Mouse (Mus musculus) left cerebral cortex, adult 9 months (tissue): ENCODE measurements around the gene Gpatch2.

ENCODE experiments used
- DNase-seq, 2 experiments: peaks; one replicate each; pipeline ENCODE4 v3.0.0; 2022; ENCODE audit warnings: low spot score in 2 of 2

The Gpatch2 gene

DNA sequence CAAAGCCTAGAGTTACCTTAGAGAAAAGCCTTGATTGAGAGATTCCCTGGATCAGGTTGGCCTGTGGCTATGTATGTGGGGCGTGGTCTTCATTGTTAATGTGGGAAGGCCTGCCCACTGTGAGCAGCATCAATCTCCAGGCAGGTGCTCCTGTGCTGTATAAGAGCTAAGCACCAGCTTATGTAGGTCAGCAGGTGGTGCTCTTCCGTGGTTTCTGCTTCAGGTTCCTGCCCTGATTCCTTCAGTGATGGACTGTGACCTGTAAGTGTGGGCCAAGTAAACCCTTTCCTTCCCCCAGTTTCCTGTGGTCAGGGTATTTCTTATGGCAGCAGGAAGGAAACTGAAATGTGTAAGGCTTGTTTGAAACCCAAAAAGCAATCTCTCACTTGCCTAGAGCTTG lies 151.5 kb downstream of the Gpatch2 start:
- DNase-seq, result no peak

- DNase-seq, result no peak
Observed at GRCm38 (mm10) chr1:187369049-187369448, 153.7 kb downstream of the Gpatch2 start.

GRCm38 (mm10) chr1:187373506-187373905 lies 158.2 kb downstream of the Gpatch2 start:
- no peak for DNase-seq

DNA sequence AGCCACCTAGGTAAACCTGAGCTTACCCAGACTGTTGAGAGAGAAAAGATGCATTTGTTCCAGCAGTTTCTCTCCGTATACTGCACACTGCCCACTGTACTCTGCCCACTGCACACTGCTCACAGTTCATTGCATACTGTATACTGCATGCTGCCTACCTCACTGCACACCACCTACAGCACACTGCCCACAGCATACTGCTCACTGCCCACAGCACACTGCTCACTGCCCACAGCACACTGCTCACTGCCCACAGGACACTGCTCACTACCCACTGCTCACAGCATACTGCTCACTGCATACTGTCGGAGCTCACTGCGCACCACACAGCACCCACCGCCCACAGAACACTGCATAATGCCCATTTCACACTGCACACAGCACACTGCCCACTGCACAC lies 159.1 kb downstream of the Gpatch2 start:
- DNase-seq, result no peak

DNA sequence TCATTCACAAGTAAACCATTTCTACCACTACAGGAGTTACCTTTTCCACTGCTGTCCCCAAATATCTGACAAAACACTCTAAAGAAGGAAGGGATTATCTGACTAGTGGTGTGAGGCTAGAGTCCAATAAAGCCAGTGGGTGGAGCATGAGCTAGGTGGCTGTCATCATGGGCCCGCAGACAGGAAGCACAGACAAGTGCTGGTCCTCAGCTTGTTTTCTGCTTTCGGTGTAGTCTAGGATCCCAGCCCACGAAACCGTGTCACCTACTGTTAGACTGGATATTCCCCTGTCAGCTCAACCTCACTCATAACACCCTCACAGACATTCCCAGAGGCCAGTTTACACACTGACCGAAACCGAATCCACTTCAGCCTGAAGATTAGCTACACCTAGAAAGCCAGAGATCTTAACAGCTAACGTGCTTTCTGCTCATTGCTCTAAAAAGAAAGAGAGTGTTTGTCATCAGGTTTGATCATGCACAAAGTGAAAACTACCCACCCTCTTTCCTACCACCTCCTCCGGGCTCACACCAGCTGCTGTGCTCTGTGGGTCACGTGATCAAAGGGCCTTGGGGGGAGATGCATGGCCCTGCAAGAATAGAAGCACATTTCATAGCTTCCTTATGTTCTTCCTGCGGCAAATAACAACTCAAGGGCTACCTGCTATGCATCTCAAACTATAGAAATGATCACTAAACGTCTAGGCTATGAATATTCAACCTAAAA lies 161.8 kb downstream of the Gpatch2 start:
- DNase-seq, result no peak

DNA sequence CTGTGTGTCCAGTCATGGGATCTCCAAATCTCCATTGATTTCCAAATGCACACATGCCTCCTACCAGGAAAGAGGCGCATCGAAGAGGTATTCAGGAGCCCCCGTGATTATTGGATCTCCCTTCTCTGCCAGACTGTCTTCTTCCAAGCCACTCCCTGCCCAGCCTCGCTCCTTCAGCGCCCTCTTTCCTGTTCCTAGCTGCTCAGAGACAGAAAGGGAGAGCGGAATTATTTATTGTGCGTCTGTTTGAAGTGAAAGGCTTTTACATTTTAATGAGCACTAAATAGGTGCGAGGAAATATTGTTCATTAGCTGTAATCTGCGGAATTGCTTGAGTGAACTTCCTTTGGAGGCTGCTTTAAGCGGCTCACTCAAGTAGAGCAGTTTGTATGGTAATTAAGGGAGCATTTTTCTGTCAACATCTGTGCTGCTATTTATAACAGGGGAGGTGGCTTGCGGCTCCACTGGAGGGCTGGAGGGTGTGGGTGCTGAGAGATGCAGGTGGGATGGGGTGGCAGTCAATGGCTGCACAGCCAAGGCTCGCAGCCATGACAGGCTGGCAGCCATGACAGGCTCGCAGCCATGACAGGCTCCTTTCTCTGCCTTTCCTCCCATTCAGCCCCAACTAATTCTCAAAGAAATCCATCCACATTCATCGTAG lies 162.7 kb downstream of the Gpatch2 start:
- no peak for DNase-seq

GRCm38 (mm10) chr1:187389476-187389875 lies 174.2 kb downstream of the Gpatch2 start:
- DNase-seq, result no peak

DNA sequence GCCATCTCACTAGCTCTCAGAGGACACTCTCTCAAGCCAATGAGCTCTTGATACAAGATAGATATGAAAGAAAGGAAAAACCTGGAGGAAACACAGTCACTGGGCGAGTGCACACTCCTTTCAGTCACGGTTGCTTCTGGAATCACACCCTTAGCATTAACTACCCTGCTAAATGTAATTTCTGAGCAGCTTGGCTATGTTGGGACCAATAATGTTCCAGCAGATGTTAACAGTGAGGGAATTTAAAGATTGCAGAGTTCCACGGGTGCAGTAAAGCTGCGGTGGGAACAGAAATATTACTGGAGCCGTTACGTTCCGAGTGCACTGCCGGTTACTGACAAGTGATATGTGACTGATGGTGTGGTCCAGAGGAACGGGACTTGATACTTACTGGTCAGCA lies 185.5 kb downstream of the Gpatch2 start:
- DNase-seq, result no peak
